Mouse (Mus musculus) small intestine, adult 2 months (tissue): ENCODE data around the gene Supt7l.

ENCODE experiments used
- CTCF ChIP-seq: fragments of 200-500 bp; IDR thresholded peaks from 2 replicates; pipeline ENCODE4 v1.5.1; 2012; ENCODE audit warnings: low read depth, mild to moderate bottlenecking, control low read depth, inconsistent platforms, low read length, moderate library complexity, mixed read lengths; ENCODE audit not compliant: insufficient replicate concordance, insufficient read length; ENCODE audit errors: extremely low read depth
- POLR2A ChIP-seq: fragments of 200-500 bp; IDR thresholded peaks from 2 replicates; pipeline ENCODE4 v1.6.1; 2012; ENCODE audit warnings: low read depth, mild to moderate bottlenecking, control low read depth, inconsistent platforms, low read length, moderate library complexity

GRCm38 (mm10) chr5:31560352-31560751 is 32.7 kb upstream of the Supt7l start:
- TF ChIP-seq CTCF: no peak
- no peak for TF ChIP-seq POLR2A
